Mouse (Mus musculus) E14TG2a.4 (cell line): ENCODE results near the gene Lmntd1.

Source experiments
- CTCF ChIP-seq: conservative IDR thresholded peaks from 2 replicates; pipeline ENCODE4 v1.5.1; 2014; ENCODE audit warnings: low read length
- NANOG ChIP-seq: IDR thresholded peaks from 2 replicates; pipeline ENCODE4 v1.6.1; 2014; ENCODE audit warnings: borderline replicate concordance, low read length, mixed read lengths
- POU5F1 ChIP-seq: IDR thresholded peaks from 2 replicates; pipeline ENCODE4 v1.6.1; 2014; ENCODE audit warnings: low read length, borderline replicate concordance

GRCm38 (mm10) chr6:145346789-145347557 is 267.1 kb downstream of the Lmntd1 start:
- TF ChIP-seq CTCF (no peak), POU5F1 (no peak), NANOG (no peak)
